Mouse (Mus musculus) forebrain, embryonic 14.5 days (tissue): ENCODE results near the gene Kazn. TPM values are rescaled to one million over a fixed set of nuclear protein-coding genes. Genes with fewer than 3 reads are reported as not detected.

Source experiments
- ATAC-seq: fragments of 200-750 bp; cut with Nextera tagmentation; 2 replicates; pipeline ENCODE4 v1.8.0; 2017; ENCODE audit warnings: mild to moderate bottlenecking, moderate library complexity
- DNase-seq: peaks from one replicate; pipeline ENCODE4 v3.0.0-alpha.2; 2015; ENCODE audit warnings: low spot score
- H3K27ac ChIP-seq: fragments of 300-500 bp; sonication (generic); 2 replicates; pipeline ENCODE4 v1.5.1; 2014; ENCODE audit warnings: low read depth, mild to moderate bottlenecking, control low read depth, low read length, moderate library complexity
- H3K27me3 ChIP-seq: fragments of 300-500 bp; sonication (generic); replicated peaks from 2 replicates; pipeline ENCODE4 v1.6.1; 2014; ENCODE audit warnings: low read length, control low read depth, mixed read lengths; ENCODE audit not compliant: control insufficient read depth, insufficient read depth
- H3K36me3 ChIP-seq: fragments of 300-500 bp; sonication (generic); 2 replicates; pipeline ENCODE4 v1.6.1; 2014; ENCODE audit warnings: low read length, control low read depth; ENCODE audit not compliant: control insufficient read depth, insufficient read depth
- H3K4me1 ChIP-seq: fragments of 300-500 bp; sonication (generic); 2 replicates; pipeline ENCODE4 v1.6.1; 2014; ENCODE audit warnings: antibody characterized with exemption, low read length, control low read depth; ENCODE audit not compliant: control insufficient read depth, insufficient read depth
- H3K4me2 ChIP-seq: fragments of 300-500 bp; sonication (generic); 2 replicates; pipeline ENCODE4 v1.6.1; 2014; ENCODE audit warnings: mild to moderate bottlenecking, control low read depth, low read length
- H3K4me3 ChIP-seq: fragments of 300-500 bp; sonication (generic); 2 replicates; pipeline ENCODE4 v1.5.1; 2014; ENCODE audit warnings: low read depth, low read length, control low read depth
- H3K9ac ChIP-seq: fragments of 300-500 bp; sonication (generic); 2 replicates; pipeline ENCODE4 v1.6.1; 2014; ENCODE audit warnings: mild to moderate bottlenecking, low read length, control low read depth, moderate library complexity
- H3K9me3 ChIP-seq: fragments of 300-500 bp; sonication (generic); replicated peaks from 2 replicates; pipeline ENCODE4 v1.6.1; 2016; ENCODE audit warnings: low read length, control low read depth, mixed read lengths; ENCODE audit not compliant: control insufficient read depth
- WGBS: fragments of 180-500 bp; shearing (Covaris S2); extraction: QIAGEN DNeasy Blood & Tissue Kit; methylation state at CpG from one replicate; pipeline ENCODE4 v1.1.7; 2014; 5-methylcytosine and 5-hydroxymethylcytosine counted together
- polyA plus RNA-seq: library from polyadenylated mRNA; unstranded; fragments of >200 nt; fragmentation: Nextera tagmentation; extraction: Ambion mirVana; gene quantifications from 2 replicates; pipeline ENCODE4 v1.2.1, GENCODE M21; 2014

Gene Kazn
- 11.5 and 13.1 TPM in 2 replicates for polyA plus RNA-seq

- Histone ChIP-seq H3K9ac (peak within 1 kb of the TSS; percentile 77), H3K4me3 (peak within 1 kb of the TSS; percentile 52), H3K4me2 (peak within 1 kb of the TSS; percentile 100), H3K27ac (peak within 1 kb of the TSS; percentile 55; the same call in 1 of the 2 replicates), H3K9me3 (no peaks in the 10 kb centered on the region), H3K27me3 (0 out of 2 replicates have a peak, but pooled peaks cover 5% of the 10 kb centered on the region), H3K36me3 (no peaks in the 10 kb centered on the region), H3K4me1 (peaks cover 19% of the 10 kb centered on the region)
- DNase-seq (peak; percentile 84), ATAC-seq (peak; percentile 90)
- 2% methylated on average over 37 of the region's 46 CpGs for WGBS
Observed at GRCm38 (mm10) chr4:142239240-142240126, at the start of gene Kazn. Kazn (minus strand) TSS chr4:142239401.

GRCm38 (mm10) chr4:142285471-142285870 is 46.3 kb upstream of the Kazn start:
- ATAC-seq = no peak
- 91% methylated on average over 2 of the region's 2 CpGs for WGBS

GRCm38 (mm10) chr4:142283867-142284266 is 44.7 kb upstream of the Kazn start:
- H3K27ac ChIP-seq = no peak overlapping the region
- WGBS = 89% methylated on average over 5 of the region's 5 CpGs
- no peak overlapping the region for H3K4me2 ChIP-seq
- ATAC-seq (no peak), DNase-seq (no peak)
- no peak overlapping the region for H3K9ac ChIP-seq
- H3K27me3 ChIP-seq = no peaks in the 10 kb centered on the region
- H3K4me3 ChIP-seq = no peak overlapping the region
- H3K9me3 ChIP-seq = no peaks in the 10 kb centered on the region
- no peaks in the 10 kb centered on the region for H3K4me1 ChIP-seq
- no peaks in the 10 kb centered on the region for H3K36me3 ChIP-seq

More at GRCm38 (mm10) chr4:142285471-142285870, 46.3 kb upstream of the Kazn start:
- no peaks in the 10 kb centered on the region for H3K36me3 ChIP-seq
- no peaks in the 10 kb centered on the region for H3K9me3 ChIP-seq
- H3K27me3 ChIP-seq = no peaks in the 10 kb centered on the region
- no peak overlapping the region for H3K4me3 ChIP-seq
- H3K27ac ChIP-seq = no peak overlapping the region
- no peak overlapping the region for H3K9ac ChIP-seq
- DNase-seq = no peak
- no peaks in the 10 kb centered on the region for H3K4me1 ChIP-seq
- H3K4me2 ChIP-seq = no peak overlapping the region

GRCm38 (mm10) chr4:142278197-142278575 is 39.0 kb upstream of the Kazn start:
- no peaks in the 10 kb centered on the region for H3K9me3 ChIP-seq
- H3K4me2 ChIP-seq = no peak overlapping the region
- 75% methylated on average over 6 of the region's 6 CpGs for WGBS
- H3K4me1 ChIP-seq = peaks cover 12% of the 10 kb centered on the region; the same call in 1 of the 2 replicates
- no peak overlapping the region for H3K9ac ChIP-seq
- no peak for DNase-seq
- no peak for ATAC-seq
- no peak overlapping the region for H3K4me3 ChIP-seq
- no peak overlapping the region for H3K27ac ChIP-seq
- H3K27me3 ChIP-seq = no peaks in the 10 kb centered on the region
- no peaks in the 10 kb centered on the region for H3K36me3 ChIP-seq

- peaks cover 12% of the 10 kb centered on the region; the same call in 1 of the 2 replicates for H3K4me1 ChIP-seq
- peak; percentile 82 for DNase-seq
- no peaks in the 10 kb centered on the region for H3K36me3 ChIP-seq
- no peak overlapping the region for H3K27ac ChIP-seq
- H3K9me3 ChIP-seq = no peaks in the 10 kb centered on the region
- no peaks in the 10 kb centered on the region for H3K27me3 ChIP-seq
- peak; percentile 78 for ATAC-seq
- H3K9ac ChIP-seq = no peak overlapping the region
- no peak overlapping the region for H3K4me3 ChIP-seq
- 31% methylated on average over 20 of the region's 20 CpGs for WGBS
- H3K4me2 ChIP-seq = peak overlapping the region; percentile 5; the same call in 1 of the 2 replicates
Observed at GRCm38 (mm10) chr4:142277481-142278196, 38.4 kb upstream of the Kazn start.

- DNase-seq (no peak), ATAC-seq (no peak)
- Histone ChIP-seq H3K4me3 (no peak overlapping the region), H3K4me1 (peaks cover 12% of the 10 kb centered on the region; the same call in 1 of the 2 replicates), H3K27ac (no peak overlapping the region), H3K4me2 (no peak overlapping the region), H3K36me3 (no peaks in the 10 kb centered on the region), H3K9me3 (no peaks in the 10 kb centered on the region), H3K9ac (no peak overlapping the region), H3K27me3 (no peaks in the 10 kb centered on the region)
- 37% methylated on average over 2 of the region's 2 CpGs for WGBS
Observed at GRCm38 (mm10) chr4:142275242-142275641, 36.0 kb upstream of the Kazn start.

GRCm38 (mm10) chr4:142274441-142275234 is 35.4 kb upstream of the Kazn start:
- Histone ChIP-seq H3K27ac (no peak overlapping the region), H3K27me3 (no peaks in the 10 kb centered on the region), H3K36me3 (no peaks in the 10 kb centered on the region), H3K4me1 (peaks cover 12% of the 10 kb centered on the region; the same call in 1 of the 2 replicates), H3K9ac (no peak overlapping the region), H3K4me2 (no peak overlapping the region), H3K4me3 (no peak overlapping the region), H3K9me3 (no peaks in the 10 kb centered on the region)
- WGBS = 23% methylated on average over 11 of the region's 11 CpGs
- DNase-seq = peak; percentile 60
- ATAC-seq = peak; percentile 30; the same call in 1 of the 2 replicates

- no peak overlapping the region for H3K4me3 ChIP-seq
- peaks cover 4% of the 10 kb centered on the region; the same call in 1 of the 2 replicates for H3K9me3 ChIP-seq
- WGBS = 61% methylated on average over 3 of the region's 3 CpGs
- no peaks in the 10 kb centered on the region for H3K27me3 ChIP-seq
- peaks cover 17% of the 10 kb centered on the region for H3K4me1 ChIP-seq
- no peak for ATAC-seq
- DNase-seq = no peak
- H3K36me3 ChIP-seq = no peaks in the 10 kb centered on the region
- no peak overlapping the region for H3K27ac ChIP-seq
- H3K4me2 ChIP-seq = no peak overlapping the region
- no peak overlapping the region for H3K9ac ChIP-seq
Observed at GRCm38 (mm10) chr4:142271506-142271905, 32.3 kb upstream of the Kazn start.
